Mouse (Mus musculus): Measurements from ENCODE around the gene Phf21a. TPM values are rescaled to one million over a fixed set of nuclear protein-coding genes. Genes with fewer than 3 reads are reported as not detected.
"Not testable (repeated sequence)": the region's sequence is repeated elsewhere in the genome, so short reads cannot be mapped to it uniquely, and the experiment has no call there.

Phf21a gene
- total RNA-seq, 2 experiments from 2014 or later = 32.6 to 33.6 TPM

DNA sequence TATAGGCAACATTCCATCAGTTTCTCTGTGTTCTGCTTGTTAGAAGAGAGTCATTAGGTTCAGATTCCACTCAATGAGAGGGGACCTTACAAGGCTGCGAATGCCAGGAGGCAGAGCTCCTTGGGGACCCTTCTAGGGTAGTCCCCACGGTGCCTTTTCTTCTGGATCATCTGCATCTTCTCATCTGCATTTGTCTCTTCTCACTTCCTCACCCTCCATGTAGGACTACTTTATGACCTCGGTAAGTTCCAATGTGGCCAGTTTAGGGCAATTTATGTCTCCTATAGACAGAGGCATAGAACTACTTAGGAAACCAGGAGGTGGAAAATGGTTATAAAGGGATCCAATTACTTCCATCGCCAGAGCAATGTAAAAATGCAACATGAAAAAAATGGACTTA, 21.8 kb upstream of the Phf21a start:
- no peak for DNase-seq
- intact Hi-C loops (cut with DNase I) = no loop called here

GRCm38 (mm10) chr2:92076086-92076692, 16.7 kb upstream of the Phf21a start:
- peak in 1 of 2 experiments; percentile 7 for DNase-seq
- intact Hi-C loops (cut with DNase I) = no loop called here

DNA sequence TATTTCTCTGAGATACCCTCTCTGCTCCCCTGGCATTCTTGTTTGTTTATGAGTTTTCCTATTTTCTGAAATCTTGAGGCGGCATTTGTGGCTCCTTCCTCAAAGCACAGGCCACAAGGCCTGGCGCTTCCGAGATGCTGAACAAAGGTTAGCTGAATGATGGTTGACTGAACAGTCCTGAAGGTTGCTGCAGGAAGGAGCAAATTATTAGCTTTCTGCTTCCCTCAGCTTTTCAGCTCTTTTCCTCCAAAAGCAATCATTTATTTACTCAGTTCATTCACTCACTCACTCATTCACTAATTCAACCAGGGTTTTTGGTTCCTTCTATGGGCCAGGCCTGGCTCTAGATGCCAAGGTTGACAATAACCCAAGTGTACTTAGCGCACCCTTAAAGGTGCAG, 10.7 kb upstream of the Phf21a start:
- intact Hi-C loops (cut with DNase I) = no loop called here

GRCm38 (mm10) chr2:92085721-92086120, 7.2 kb upstream of the Phf21a start:
- no peak for DNase-seq
- intact Hi-C loops (cut with DNase I) = no loop called here

More for the DNA sequence above, 10.7 kb upstream of the Phf21a start:
- DNase-seq = no peak

DNA sequence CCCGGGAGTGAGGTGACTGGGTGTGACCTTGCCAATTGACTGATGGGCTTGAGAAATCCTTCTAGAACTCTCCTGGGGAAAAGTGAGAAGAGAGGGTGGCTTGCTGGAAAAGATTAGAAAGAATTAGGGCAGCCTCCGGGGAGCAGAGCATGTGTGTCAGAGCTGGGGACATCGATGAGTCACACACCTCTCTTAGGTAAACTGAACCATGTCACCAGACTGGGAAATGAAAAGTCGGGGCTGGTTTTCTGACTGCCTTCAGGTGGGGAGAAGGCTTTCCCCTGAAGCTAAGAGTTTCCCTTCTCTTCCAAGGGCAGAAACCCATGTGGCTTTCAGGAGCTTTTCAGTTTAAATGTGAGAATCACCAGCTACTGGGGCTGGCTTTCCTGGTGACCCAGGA, 5.9 kb upstream of the Phf21a start:
- DNase-seq = no peak
- intact Hi-C loops (cut with DNase I) = no loop called here

DNA sequence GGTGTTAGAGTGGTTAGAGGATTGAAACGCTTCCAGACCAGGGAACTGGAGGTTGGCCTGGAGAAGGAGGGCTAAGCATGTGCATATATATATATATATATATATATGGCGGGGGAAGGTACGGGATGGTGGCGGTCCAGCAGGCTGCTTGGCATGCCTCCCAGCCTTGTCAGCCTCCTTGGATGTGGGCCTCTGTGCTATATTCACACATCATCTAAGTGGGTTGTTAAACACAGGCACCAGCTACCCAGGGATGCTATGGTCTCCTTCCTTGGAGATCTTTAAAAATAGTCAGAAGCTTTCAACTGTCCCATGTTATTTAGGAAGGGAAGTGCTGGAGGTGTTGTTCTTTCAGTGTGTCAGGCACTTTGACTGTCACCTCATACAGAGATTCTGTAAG, 3.1 kb upstream of the Phf21a start:
- intact Hi-C loops (cut with DNase I) = no loop called here

DNA sequence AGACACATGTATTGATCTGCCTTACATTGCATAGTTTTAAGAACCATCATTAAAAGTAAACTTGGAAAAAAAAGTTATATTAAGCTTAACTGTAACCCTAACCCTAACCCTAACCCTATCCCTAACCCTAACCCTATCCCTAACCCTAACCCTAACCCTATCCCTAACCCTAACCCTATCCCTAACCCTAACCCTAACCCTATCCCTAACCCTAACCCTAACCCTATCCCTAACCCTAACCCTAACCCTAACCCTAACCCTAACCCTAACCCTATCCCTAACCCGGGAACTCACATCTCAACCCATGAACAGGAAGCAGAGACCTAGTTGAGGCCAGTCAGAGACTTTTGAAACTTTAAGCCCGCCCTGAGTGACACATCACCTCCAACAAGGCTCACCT, 586 bp downstream of the Phf21a start:
- intact Hi-C loops (cut with DNase I); DNase-seq: not testable (repeated sequence)

More for the DNA sequence above, 3.1 kb upstream of the Phf21a start:
- DNase-seq = no peak

DNA sequence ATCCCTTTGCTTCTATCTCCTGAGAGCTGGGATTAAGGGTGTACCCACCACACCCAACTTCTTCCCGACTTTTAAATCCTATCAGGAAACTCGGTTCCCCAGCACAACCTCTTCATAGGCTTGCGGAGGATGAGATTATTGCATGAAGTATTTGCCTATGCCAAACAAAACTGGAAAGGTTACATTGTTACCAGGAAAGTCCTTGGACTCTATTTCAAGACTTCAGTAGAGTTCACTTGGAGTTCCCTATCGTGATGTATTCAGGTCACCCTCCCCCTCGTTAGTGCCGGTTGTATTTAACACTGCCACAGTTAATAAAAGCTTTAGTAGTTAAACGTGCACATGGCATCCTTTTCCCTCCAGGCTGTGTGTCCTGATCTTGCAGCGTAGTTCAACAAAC, 1.2 kb downstream of the Phf21a start:
- DNase-seq = no peak

DNA sequence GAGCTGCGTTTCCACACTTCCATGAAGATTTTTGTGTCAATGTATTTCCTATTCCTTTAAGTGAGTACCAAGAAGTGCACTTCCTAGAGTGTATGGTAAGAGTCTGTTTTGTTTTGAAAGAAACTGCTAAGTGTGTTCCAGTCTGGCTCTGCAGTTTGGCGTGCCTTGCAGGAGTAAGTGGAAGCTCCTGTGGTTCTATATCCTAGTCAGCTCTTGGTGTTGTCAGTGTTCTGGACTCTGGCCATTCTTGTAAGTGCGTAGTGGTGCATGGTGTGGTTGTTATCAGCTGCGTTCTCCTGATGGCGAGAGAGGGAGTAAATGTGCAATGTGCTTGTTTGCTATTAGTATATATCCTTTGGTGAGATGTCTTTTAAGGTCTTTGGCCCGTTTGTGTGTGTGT, 7.9 kb downstream of the Phf21a start:
- peak; percentile 2 to 38 for DNase-seq
- intact Hi-C loops (cut with DNase I) = no loop called here

More for the DNA sequence above, 1.2 kb downstream of the Phf21a start:
- intact Hi-C loops (cut with DNase I) = no loop called here

- no peak for DNase-seq
- intact Hi-C loops (cut with DNase I) = no loop called here
Observed at GRCm38 (mm10) chr2:92124523-92124922, 31.6 kb downstream of the Phf21a start.

DNA sequence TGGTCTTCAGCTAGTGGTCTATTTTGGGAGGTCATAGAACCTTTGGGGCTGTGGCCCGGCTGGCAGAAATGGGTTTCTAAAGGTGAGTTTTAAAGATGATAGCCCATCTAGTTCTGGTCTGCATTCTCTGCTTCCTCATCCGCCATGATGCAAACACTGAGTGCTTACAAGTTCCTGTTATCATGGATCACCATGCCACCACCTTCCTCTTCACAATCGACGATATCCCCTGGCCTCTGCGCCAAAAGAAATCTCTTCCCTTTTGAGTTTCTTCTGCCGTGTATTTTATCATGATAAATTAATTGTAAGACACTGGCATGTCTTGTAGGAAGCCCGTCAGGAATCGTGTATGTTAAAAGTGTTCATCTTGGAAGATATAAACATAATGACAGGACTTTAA, 32.4 kb downstream of the Phf21a start:
- intact Hi-C loops (cut with DNase I) = no loop called here
- DNase-seq = no peak

GRCm38 (mm10) chr2:92130071-92130470, 37.2 kb downstream of the Phf21a start:
- intact Hi-C loops (cut with DNase I) = no loop called here
- DNase-seq = no peak

- peak in 1 of 2 experiments; percentile 9 for DNase-seq
- intact Hi-C loops (cut with DNase I) = no loop called here
Observed at GRCm38 (mm10) chr2:92138736-92139135, 45.8 kb downstream of the Phf21a start.

DNA sequence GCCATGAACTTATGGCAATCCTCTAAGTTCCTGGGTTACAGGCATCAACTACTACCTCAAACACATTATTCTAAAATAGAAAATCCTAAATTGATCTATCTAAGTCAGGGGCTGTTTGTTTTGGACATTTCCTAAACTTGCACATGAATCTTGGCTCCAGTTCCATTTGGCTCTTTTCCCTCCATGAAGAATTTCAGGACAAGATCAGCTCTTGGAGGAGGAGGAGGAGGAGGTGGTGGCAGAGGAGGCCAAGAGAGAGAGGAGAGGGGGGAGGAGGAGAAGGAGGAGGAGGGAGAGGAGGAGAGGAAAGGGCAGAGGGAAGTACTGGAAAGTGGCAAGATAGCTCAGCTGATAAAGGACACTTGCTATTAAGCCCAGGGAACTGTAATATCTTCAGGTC, 46.4 kb downstream of the Phf21a start:
- intact Hi-C loops (cut with DNase I) = no loop called here
- DNase-seq = no peak

GRCm38 (mm10) chr2:92140383-92140782, 47.5 kb downstream of the Phf21a start:
- no peak for DNase-seq
- intact Hi-C loops (cut with DNase I) = no loop called here

- intact Hi-C loops (cut with DNase I) = no loop called here
- DNase-seq = no peak
Observed at GRCm38 (mm10) chr2:92141073-92141472, 48.2 kb downstream of the Phf21a start.

GRCm38 (mm10) chr2:92143932-92144331, 51.0 kb downstream of the Phf21a start:
- DNase-seq = no peak
- intact Hi-C loops (cut with DNase I) = no loop called here

- intact Hi-C loops (cut with DNase I); DNase-seq: not testable (repeated sequence)
Observed at GRCm38 (mm10) chr2:92147925-92148750, 55.2 kb downstream of the Phf21a start.

DNA sequence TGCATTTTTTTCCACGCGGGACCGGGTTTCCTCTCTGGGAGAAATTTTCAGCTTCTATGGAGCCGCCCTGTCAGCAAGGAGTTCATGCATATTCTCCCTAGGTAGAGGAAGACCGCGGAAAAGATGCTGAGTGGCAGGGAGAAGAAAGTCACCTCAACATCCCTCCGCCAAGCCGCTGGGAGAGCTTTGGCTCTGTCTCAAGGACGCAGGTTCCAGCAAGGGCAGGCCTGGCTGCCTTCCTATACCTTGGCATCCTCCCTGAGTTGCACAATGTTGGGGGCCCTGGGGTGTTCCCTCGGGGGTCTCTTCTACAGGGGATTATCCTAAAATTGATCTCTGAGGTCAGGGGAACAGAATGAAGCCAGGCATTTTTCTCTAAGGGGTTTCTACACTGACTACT, 71.4 kb downstream of the Phf21a start:
- no peak for DNase-seq
- intact Hi-C loops (cut with DNase I) = no loop called here

DNA sequence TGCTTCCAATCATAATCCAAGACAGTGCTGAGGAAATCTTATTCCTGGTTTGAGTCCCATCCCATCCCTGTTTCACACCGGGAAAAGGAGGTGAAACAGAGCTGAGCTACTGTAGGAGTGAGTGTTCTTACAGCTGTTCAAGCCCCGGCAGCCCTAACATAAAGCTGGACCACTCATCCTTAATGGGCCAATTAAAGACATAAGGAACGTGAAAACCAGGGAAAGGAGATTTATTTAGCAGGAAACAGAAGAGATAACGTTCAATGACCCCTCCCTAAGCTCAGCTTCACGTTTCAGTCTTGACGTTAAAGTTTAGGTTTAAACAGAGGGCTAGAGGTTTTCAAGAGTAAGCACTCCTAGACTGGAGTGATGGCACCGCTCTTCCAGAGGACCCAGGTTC, 74.0 kb downstream of the Phf21a start:
- intact Hi-C loops (cut with DNase I) = no loop called here
- no peak for DNase-seq

- no peak for DNase-seq
- intact Hi-C loops (cut with DNase I) = no loop called here
Observed at GRCm38 (mm10) chr2:92171046-92171643, 78.2 kb downstream of the Phf21a start.

DNA sequence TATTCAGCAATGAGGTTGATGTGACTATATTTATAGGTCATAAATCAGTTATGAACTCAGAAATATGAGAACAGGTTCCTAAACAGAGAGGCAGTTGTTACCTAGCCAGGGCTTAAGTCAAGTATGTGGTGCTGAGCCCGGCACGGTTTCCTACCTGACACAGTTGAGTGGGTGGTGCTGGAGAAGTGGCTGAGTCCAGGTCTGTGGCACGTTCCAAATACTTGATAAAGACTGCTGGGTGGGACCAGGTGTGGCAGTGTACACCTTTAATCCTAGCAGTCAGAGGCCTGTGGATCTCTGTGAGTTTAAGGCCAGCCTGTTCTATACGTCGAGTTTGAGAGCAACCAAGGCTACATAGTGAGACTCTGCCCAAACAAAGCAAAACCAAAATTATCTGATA, 79.4 kb downstream of the Phf21a start:
- DNase-seq = no peak

More for the DNA sequence above, 79.4 kb downstream of the Phf21a start:
- intact Hi-C loops (cut with DNase I) = no loop called here
